Mouse (Mus musculus): ENCODE results near the gene Grin2d. TPM values are rescaled to one million over a fixed set of nuclear protein-coding genes. Genes with fewer than 3 reads are reported as not detected.

The Grin2d gene
- polyA plus RNA-seq, 1 experiment, result 0.43 TPM

GRCm38 (mm10) chr7:45800546-45801204 lies 77.5 kb downstream of the Grin2d start:
- Histone ChIP-seq H3K36me3 (ENCODE audit: control insufficient read depth, insufficient read depth, low read length, poor library complexity, severe bottlenecking) (no peaks in the 10 kb centered on the region), H3K4me3 (ENCODE audit: low read depth, low read length) (peak overlapping the region; percentile 70), H3K9me3 (replicated peaks; ENCODE audit: control insufficient read depth, insufficient read depth, low read length, poor library complexity, severe bottlenecking) (no peaks in the 10 kb centered on the region), H3K27me3 (ENCODE audit: control insufficient read depth, insufficient read depth, low read length, poor library complexity, severe bottlenecking) (no peaks in the 10 kb centered on the region), H3K27ac (ENCODE audit: insufficient read depth, low read length) (no peak overlapping the region), H3K9ac (ENCODE audit: low read depth, poor library complexity, severe bottlenecking) (peak overlapping the region; percentile 37), H3K4me1 (ENCODE audit: control insufficient read depth, insufficient read depth, low read length) (peaks cover 6% of the 10 kb centered on the region)
- TF ChIP-seq CTCF (IDR thresholded peaks at IDR 0.05; ENCODE audit: low read depth, low read length), result no peak
- TF ChIP-seq EP300 (IDR thresholded peaks at IDR 0.05; ENCODE audit: insufficient read depth, low read depth, low read length), result no peak
- TF ChIP-seq POLR2A (IDR thresholded peaks at IDR 0.05; ENCODE audit: insufficient read depth, low read length), result no peak

GRCm38 (mm10) chr7:45800001-45800400 lies 78.2 kb downstream of the Grin2d start:
- Histone ChIP-seq H3K36me3 (ENCODE audit: control insufficient read depth, insufficient read depth, low read length, poor library complexity, severe bottlenecking) (no peaks in the 10 kb centered on the region), H3K27me3 (ENCODE audit: control insufficient read depth, insufficient read depth, low read length, poor library complexity, severe bottlenecking) (no peaks in the 10 kb centered on the region), H3K4me1 (ENCODE audit: control insufficient read depth, insufficient read depth, low read length) (peaks cover 6% of the 10 kb centered on the region), H3K9me3 (replicated peaks; ENCODE audit: control insufficient read depth, insufficient read depth, low read length, poor library complexity, severe bottlenecking) (no peaks in the 10 kb centered on the region), H3K27ac (ENCODE audit: insufficient read depth, low read length) (peak overlapping the region; percentile 45; the same call in 1 of the 2 replicates), H3K4me3 (ENCODE audit: low read depth, low read length) (no peak overlapping the region), H3K9ac (ENCODE audit: low read depth, poor library complexity, severe bottlenecking) (0 out of 2 replicates have a peak overlapping the region, but pooled peaks have one; percentile 9)
- TF ChIP-seq EP300 (IDR thresholded peaks at IDR 0.05; ENCODE audit: insufficient read depth, low read depth, low read length) (no peak), CTCF (IDR thresholded peaks at IDR 0.05; ENCODE audit: low read depth, low read length) (no peak), POLR2A (IDR thresholded peaks at IDR 0.05; ENCODE audit: insufficient read depth, low read length) (no peak)

- no peak for TF ChIP-seq CTCF (IDR thresholded peaks at IDR 0.05; ENCODE audit: low read depth, low read length)
- no peaks in the 10 kb centered on the region for H3K36me3 ChIP-seq (ENCODE audit: control insufficient read depth, insufficient read depth, low read length, poor library complexity, severe bottlenecking)
- no peak overlapping the region for H3K27ac ChIP-seq (ENCODE audit: insufficient read depth, low read length)
- no peaks in the 10 kb centered on the region for H3K27me3 ChIP-seq (ENCODE audit: control insufficient read depth, insufficient read depth, low read length, poor library complexity, severe bottlenecking)
- peak overlapping the region; percentile 55; the same call in 1 of the 2 replicates for H3K9ac ChIP-seq (ENCODE audit: low read depth, poor library complexity, severe bottlenecking)
- no peaks in the 10 kb centered on the region for H3K9me3 ChIP-seq (replicated peaks; ENCODE audit: control insufficient read depth, insufficient read depth, low read length, poor library complexity, severe bottlenecking)
- peaks cover 6% of the 10 kb centered on the region for H3K4me1 ChIP-seq (ENCODE audit: control insufficient read depth, insufficient read depth, low read length)
- peak overlapping the region; percentile 39 for H3K4me3 ChIP-seq (ENCODE audit: low read depth, low read length)
These were observed 79.2 kb downstream of the Grin2d start for GRCm38 (mm10) chr7:45798931-45799330.

GRCm38 (mm10) chr7:45798511-45798836 lies 79.7 kb downstream of the Grin2d start:
- H3K9ac ChIP-seq (ENCODE audit: low read depth, poor library complexity, severe bottlenecking), result peak overlapping the region; percentile 55
- H3K4me3 ChIP-seq (ENCODE audit: low read depth, low read length), result peak overlapping the region; percentile 84
- no peaks in the 10 kb centered on the region for H3K36me3 ChIP-seq (ENCODE audit: control insufficient read depth, insufficient read depth, low read length, poor library complexity, severe bottlenecking)
- TF ChIP-seq POLR2A (IDR thresholded peaks at IDR 0.05; ENCODE audit: insufficient read depth, low read length), result no peak
- no peak for TF ChIP-seq EP300 (IDR thresholded peaks at IDR 0.05; ENCODE audit: insufficient read depth, low read depth, low read length)
- TF ChIP-seq CTCF (IDR thresholded peaks at IDR 0.05; ENCODE audit: low read depth, low read length), result no peak
- no peak overlapping the region for H3K27ac ChIP-seq (ENCODE audit: insufficient read depth, low read length)
- no peaks in the 10 kb centered on the region for H3K27me3 ChIP-seq (ENCODE audit: control insufficient read depth, insufficient read depth, low read length, poor library complexity, severe bottlenecking)
- no peaks in the 10 kb centered on the region for H3K9me3 ChIP-seq (replicated peaks; ENCODE audit: control insufficient read depth, insufficient read depth, low read length, poor library complexity, severe bottlenecking)
- peaks cover 6% of the 10 kb centered on the region for H3K4me1 ChIP-seq (ENCODE audit: control insufficient read depth, insufficient read depth, low read length)

- peaks cover 6% of the 10 kb centered on the region for H3K4me1 ChIP-seq (ENCODE audit: control insufficient read depth, insufficient read depth, low read length)
- TF ChIP-seq POLR2A (IDR thresholded peaks at IDR 0.05; ENCODE audit: insufficient read depth, low read length) (no peak), CTCF (IDR thresholded peaks at IDR 0.05; ENCODE audit: low read depth, low read length) (no peak), EP300 (IDR thresholded peaks at IDR 0.05; ENCODE audit: insufficient read depth, low read depth, low read length) (no peak)
- no peaks in the 10 kb centered on the region for H3K9me3 ChIP-seq (replicated peaks; ENCODE audit: control insufficient read depth, insufficient read depth, low read length, poor library complexity, severe bottlenecking)
- no peak overlapping the region for H3K27ac ChIP-seq (ENCODE audit: insufficient read depth, low read length)
- peak overlapping the region; percentile 55 for H3K9ac ChIP-seq (ENCODE audit: low read depth, poor library complexity, severe bottlenecking)
- peak overlapping the region; percentile 84 for H3K4me3 ChIP-seq (ENCODE audit: low read depth, low read length)
- H3K27me3 ChIP-seq (ENCODE audit: control insufficient read depth, insufficient read depth, low read length, poor library complexity, severe bottlenecking), result no peaks in the 10 kb centered on the region
- no peaks in the 10 kb centered on the region for H3K36me3 ChIP-seq (ENCODE audit: control insufficient read depth, insufficient read depth, low read length, poor library complexity, severe bottlenecking)
These were observed 80.3 kb downstream of the Grin2d start for GRCm38 (mm10) chr7:45797661-45798510.

- Histone ChIP-seq H3K9me3 (replicated peaks; ENCODE audit: control insufficient read depth, insufficient read depth, low read length, poor library complexity, severe bottlenecking) (no peaks in the 10 kb centered on the region), H3K4me1 (ENCODE audit: control insufficient read depth, insufficient read depth, low read length) (peaks cover 6% of the 10 kb centered on the region), H3K27me3 (ENCODE audit: control insufficient read depth, insufficient read depth, low read length, poor library complexity, severe bottlenecking) (no peaks in the 10 kb centered on the region), H3K36me3 (ENCODE audit: control insufficient read depth, insufficient read depth, low read length, poor library complexity, severe bottlenecking) (no peaks in the 10 kb centered on the region), H3K4me3 (ENCODE audit: low read depth, low read length) (no peak overlapping the region), H3K27ac (ENCODE audit: insufficient read depth, low read length) (no peak overlapping the region), H3K9ac (ENCODE audit: low read depth, poor library complexity, severe bottlenecking) (no peak overlapping the region)
- no peak for TF ChIP-seq CTCF (IDR thresholded peaks at IDR 0.05; ENCODE audit: low read depth, low read length)
- no peak for TF ChIP-seq POLR2A (IDR thresholded peaks at IDR 0.05; ENCODE audit: insufficient read depth, low read length)
- no peak for TF ChIP-seq EP300 (IDR thresholded peaks at IDR 0.05; ENCODE audit: insufficient read depth, low read depth, low read length)
These were observed 81.2 kb downstream of the Grin2d start for GRCm38 (mm10) chr7:45796950-45797349.
